Mouse (Mus musculus) macrophage (primary cell): ENCODE results near the gene Dusp5. TPM values are rescaled to one million over a fixed set of nuclear protein-coding genes. Genes with fewer than 3 reads are reported as not detected.

Experiments used
- H3K27ac ChIP-seq: fragments of 350-480 bp; formaldehyde crosslinking; 2 replicates; pipeline ENCODE4 v1.9.0; 2021
- H3K36me3 ChIP-seq: fragments of 350-480 bp; formaldehyde crosslinking; 2 replicates; pipeline ENCODE4 v1.9.0; 2021; ENCODE audit errors: inconsistent target
- H3K4me3 ChIP-seq: fragments of 350-480 bp; formaldehyde crosslinking; 2 replicates; pipeline ENCODE4 v1.9.0; 2021; ENCODE audit errors: inconsistent target
- H3K79me2 ChIP-seq: fragments of 350-480 bp; formaldehyde crosslinking; 2 replicates; pipeline ENCODE4 v1.9.0; 2021; ENCODE audit errors: inconsistent target
- WGBS: methylation state at CpG from one replicate; pipeline ENCODE4 v1.1.7; 2026; ENCODE audit warnings: inconsistent platforms; ENCODE audit not compliant: missing documents; 5-methylcytosine and 5-hydroxymethylcytosine counted together
- polyA plus RNA-seq: library from polyadenylated mRNA; stranded (reverse); fragments of 250-400 nt; gene quantifications from 3 replicates; pipeline ENCODE4 v1.2.4, GENCODE M21; 2018; ENCODE audit warnings: inconsistent platforms

Gene Dusp5
- polyA plus RNA-seq, 1 experiment from 2014 or later, result 5.0 TPM

DNA sequence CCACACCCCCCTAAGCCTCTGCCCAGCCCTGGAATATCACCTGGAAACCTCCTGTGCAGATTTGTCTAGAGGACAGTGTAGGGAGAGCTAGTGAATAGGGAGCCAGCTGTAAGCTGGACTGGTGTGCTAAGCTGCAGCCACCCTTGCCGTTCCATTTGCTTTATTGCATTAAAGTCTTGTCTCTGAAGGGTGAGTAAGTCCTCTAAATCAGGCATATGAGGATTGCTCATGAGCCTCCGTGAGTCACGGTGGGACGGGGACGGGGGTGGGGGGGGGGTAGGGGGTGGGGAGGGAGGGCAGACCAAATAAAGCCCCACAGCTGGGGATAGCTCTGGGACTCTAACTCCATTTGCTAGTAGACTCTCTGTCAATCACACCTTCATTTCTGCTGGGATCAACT, 14.7 kb downstream of the Dusp5 start:
- WGBS, result 66% methylated on average over 3 of the region's 5 CpGs
- no peaks in the 10 kb centered on the region; the same call in 1 of the 2 replicates for H3K36me3 ChIP-seq
- H3K4me3 ChIP-seq, result no peak overlapping the region
- no peak overlapping the region for H3K27ac ChIP-seq
- no peaks in the 10 kb centered on the region for H3K79me2 ChIP-seq

DNA sequence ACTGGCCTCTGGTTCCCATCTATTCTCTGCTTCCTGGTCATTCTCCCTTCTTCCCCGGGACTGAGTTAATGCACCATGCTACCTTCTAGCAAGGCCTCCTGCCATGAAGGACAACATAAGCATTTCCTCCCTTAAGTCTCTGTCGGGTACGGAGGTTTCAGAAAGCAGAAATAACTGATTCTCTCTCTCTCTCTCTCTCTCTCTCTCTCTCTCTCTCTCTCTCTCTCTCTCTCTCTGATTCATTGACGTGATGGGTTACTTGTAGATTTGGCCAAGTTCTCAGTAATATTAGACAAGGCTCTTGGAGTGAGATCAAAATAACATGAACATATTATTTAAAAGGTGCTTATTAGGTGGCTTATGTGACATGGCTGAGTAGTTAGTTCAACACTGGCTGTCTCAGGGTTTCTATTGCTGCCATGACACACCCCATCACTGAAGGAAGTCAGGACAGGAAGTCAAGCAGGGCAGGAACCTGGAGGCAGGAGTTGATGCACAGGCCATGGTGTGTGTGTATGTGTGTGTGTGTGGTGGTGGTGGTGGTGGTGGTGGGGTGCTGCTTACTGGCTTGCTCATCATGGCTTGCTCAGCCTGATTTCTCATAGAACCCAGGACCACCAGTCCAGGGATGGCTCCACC, 16.1 kb downstream of the Dusp5 start:
- no peak overlapping the region for H3K4me3 ChIP-seq
- H3K79me2 ChIP-seq, result no peaks in the 10 kb centered on the region
- H3K36me3 ChIP-seq, result no peaks in the 10 kb centered on the region; the same call in 1 of the 2 replicates
- 36% methylated on average over 3 of the region's 4 CpGs for WGBS
- H3K27ac ChIP-seq, result no peak overlapping the region

DNA sequence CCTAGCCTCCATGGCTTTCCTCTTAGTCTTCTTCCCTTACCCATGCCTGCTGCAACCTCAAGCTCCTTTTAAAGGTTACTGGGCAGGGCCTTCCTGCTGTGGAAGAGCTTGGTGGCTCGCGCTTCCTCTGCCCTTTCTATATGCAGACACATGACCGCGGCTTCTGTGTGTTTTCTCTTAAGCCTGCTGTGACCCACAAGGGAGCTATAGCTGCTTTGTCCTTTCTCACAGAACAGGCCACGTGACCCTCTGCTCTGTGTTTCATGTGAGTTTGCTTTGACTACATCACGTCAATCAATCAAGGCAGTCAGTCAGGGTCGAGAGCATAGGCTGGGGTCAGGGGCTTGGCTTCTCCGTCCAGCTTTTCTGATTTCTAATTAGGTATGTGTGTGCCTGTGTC, 18.7 kb downstream of the Dusp5 start:
- WGBS, result 35% methylated on average over 8 of the region's 8 CpGs

DNA sequence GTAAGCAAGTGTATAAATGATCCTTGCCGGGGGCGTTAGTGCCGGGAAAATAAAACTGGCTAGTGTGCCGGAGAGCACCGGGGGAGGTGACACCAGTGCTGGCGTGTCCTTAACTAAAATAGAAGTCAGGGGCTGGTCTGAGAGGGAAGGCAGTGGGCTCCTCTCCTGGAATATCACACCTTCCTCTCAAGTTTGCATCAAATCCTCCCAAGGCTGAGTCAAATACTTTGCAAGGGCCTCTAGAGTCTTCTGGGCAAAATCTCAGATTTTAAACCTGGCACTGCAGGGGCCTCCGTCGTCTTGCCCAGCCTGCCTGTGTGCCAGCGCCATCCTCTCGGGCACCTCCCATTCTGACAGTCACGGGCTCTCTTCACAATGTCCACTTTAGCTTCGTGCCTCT, 22.1 kb downstream of the Dusp5 start:
- WGBS, result 94% methylated on average over 11 of the region's 12 CpGs
- H3K79me2 ChIP-seq, result no peaks in the 10 kb centered on the region
- H3K27ac ChIP-seq, result no peak overlapping the region
- no peak overlapping the region for H3K4me3 ChIP-seq
- H3K36me3 ChIP-seq, result no peaks in the 10 kb centered on the region

More for the DNA sequence above, 18.7 kb downstream of the Dusp5 start:
- Histone ChIP-seq H3K27ac (no peak overlapping the region), H3K79me2 (no peaks in the 10 kb centered on the region), H3K4me3 (no peak overlapping the region), H3K36me3 (no peaks in the 10 kb centered on the region)

DNA sequence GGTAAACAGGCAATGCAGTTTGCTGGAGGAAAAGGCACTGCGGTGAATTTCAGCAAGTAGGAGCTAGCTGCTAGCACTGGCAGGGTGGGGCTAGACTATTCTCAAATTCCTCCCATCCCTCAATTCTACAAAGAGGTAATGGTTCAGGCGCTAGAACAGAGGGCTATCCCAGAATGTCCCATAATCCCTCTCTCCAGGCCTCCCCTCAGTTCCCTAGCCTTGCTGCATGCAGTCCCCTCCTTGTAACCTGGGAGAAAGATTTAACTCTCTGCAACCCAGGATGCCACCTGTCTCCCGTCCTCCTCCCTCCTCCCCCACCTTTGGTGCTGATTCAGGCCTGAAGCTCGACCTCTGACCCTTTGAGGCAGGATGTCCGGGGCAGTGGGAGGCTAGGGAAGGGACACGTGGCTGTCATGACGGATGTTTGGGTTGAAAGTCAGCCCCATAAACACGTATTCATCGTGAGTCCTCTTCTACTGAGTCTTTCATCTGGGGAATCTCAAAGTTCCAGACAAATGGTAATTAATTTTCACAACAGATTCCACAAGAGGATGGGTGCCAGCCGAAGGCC, 23.4 kb downstream of the Dusp5 start:
- no peak overlapping the region for H3K4me3 ChIP-seq
- 92% methylated on average over 10 of the region's 10 CpGs for WGBS
- no peaks in the 10 kb centered on the region for H3K79me2 ChIP-seq
- no peak overlapping the region for H3K27ac ChIP-seq
- H3K36me3 ChIP-seq, result no peaks in the 10 kb centered on the region

DNA sequence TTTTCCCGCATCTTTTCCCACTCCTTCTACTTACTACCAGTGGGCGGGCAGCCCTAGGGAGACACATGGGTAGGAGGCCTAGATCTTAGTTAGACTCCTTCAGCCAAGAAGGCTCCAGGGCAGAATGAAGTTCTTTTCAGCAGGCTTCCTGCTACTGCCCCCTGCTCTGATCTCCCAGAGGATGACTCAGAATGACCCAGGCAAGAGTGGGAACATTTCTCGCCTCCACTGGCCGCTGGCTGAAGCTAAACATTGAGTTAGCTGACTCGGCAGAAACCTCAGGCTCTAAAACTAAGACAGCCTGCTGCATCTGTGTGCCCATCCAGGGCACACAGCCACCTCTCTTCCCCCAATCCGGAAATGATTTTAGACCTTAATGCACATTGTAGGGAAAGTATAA, 23.9 kb downstream of the Dusp5 start:
- Histone ChIP-seq H3K36me3 (no peaks in the 10 kb centered on the region), H3K79me2 (no peaks in the 10 kb centered on the region), H3K27ac (no peak overlapping the region), H3K4me3 (no peak overlapping the region)
- WGBS, result 63% methylated on average over 6 of the region's 6 CpGs

DNA sequence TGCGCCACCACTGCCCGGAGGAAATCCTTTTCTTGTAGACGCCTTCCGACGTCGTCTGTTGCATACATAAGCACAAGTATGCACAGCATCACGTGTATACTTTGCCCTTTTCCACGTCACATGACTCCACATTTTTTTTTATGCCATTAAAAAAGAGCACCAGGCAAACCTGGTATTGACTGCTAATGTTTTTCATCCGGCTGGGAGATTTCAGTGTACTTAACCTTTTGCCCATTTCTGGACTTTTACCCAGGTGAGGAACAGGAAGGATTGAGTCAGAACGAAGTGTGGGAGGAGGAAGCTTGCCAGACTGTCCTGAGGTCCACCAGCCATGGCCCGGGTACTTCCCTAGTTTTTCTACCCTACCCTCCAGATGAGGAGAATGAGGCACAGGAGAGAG, 25.5 kb downstream of the Dusp5 start:
- no peak overlapping the region for H3K4me3 ChIP-seq
- H3K27ac ChIP-seq, result no peak overlapping the region
- H3K79me2 ChIP-seq, result no peaks in the 10 kb centered on the region
- 73% methylated on average over 11 of the region's 11 CpGs for WGBS
- no peaks in the 10 kb centered on the region for H3K36me3 ChIP-seq

DNA sequence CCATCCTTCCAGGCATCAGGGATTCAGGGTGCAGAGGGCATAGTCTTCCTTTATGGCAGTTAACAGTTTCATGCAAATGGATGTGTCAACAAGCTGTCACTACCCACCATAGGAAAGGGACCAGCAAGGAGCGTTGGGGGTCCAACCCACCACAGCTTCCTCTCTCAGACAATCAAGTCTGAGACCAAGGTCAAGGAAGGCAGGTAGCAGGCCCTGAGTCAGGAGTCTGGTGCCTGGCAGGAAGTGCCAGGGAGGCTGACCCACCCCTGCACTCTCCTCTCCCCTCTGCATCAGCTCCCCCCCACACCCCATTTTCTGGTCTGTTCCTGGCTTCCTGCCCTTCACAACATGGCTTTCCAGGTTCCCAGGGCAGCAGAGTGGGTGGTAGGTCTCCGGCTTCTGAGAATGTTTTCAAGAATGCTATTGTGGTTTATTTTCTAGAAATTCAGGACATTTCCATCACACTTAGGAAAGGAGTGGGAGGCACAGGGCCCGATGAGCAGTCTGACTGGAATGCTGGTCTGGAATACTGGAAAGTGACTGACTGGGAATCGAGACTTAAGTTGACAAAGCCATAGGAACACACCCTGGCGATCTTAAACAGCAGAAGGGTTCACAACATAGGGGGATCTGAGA, 26.2 kb downstream of the Dusp5 start:
- H3K27ac ChIP-seq, result no peak overlapping the region
- WGBS, result 81% methylated on average over 5 of the region's 5 CpGs
- H3K79me2 ChIP-seq, result no peaks in the 10 kb centered on the region
- no peaks in the 10 kb centered on the region for H3K36me3 ChIP-seq
- no peak overlapping the region for H3K4me3 ChIP-seq

DNA sequence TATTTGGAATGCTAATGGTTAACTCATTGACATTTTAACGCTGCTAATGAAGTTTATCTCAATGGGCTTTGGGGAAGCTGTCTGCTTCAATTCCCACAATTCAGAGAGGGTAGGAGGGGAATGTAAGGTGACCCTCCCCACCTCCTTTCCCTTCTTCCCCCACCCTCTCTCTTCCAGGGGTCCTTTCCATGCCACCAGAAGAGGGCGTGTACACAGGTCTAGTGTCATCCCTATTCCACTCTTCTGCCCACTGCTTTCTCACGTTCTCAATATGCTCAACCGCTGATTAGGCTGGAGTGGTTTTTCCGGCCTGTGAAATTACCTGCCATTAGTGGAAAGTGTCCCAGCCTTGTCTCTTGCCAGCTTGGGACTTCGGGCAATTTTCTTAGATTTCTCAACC, 27.9 kb downstream of the Dusp5 start:
- no peaks in the 10 kb centered on the region for H3K79me2 ChIP-seq

DNA sequence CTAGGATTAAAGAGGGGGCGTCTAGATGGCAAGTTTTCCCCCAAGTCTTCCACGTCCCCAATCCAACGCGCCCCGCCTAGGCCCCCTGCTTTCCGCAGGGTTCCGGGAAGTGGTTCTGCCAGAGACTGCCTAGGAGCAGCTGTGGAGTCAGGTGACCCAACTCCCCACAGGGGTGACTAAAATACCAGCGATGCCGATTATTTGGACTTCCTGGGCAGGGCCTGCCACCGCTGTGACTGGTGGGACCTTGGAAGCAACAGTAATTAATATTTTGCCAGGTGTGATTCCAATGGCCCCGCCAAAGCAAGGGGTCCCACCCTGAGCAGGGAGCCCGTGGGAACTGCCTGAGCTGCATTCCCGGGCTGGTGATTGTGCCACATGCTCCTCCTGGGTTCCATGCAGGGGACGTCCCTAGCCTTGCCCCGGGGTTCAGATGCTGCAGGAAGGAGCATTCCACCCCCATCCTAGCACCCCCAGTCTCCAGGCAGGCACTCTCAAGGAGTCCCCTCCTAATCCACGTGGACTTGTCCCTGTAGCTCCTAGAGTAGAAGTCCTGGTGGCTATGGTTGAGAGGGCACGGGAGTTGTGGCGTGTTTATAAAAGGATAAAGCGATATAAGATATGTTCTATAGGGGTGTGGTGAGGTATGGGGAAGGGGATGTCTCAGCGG, 28.5 kb downstream of the Dusp5 start:
- Histone ChIP-seq H3K79me2 (no peaks in the 10 kb centered on the region), H3K27ac (no peak overlapping the region), H3K36me3 (no peaks in the 10 kb centered on the region), H3K4me3 (no peak overlapping the region)
- 40% methylated on average over 20 of the region's 20 CpGs for WGBS

More for the DNA sequence above, 27.9 kb downstream of the Dusp5 start:
- Histone ChIP-seq H3K36me3 (no peaks in the 10 kb centered on the region), H3K4me3 (no peak overlapping the region), H3K27ac (no peak overlapping the region)
- 71% methylated on average over 6 of the region's 6 CpGs for WGBS

DNA sequence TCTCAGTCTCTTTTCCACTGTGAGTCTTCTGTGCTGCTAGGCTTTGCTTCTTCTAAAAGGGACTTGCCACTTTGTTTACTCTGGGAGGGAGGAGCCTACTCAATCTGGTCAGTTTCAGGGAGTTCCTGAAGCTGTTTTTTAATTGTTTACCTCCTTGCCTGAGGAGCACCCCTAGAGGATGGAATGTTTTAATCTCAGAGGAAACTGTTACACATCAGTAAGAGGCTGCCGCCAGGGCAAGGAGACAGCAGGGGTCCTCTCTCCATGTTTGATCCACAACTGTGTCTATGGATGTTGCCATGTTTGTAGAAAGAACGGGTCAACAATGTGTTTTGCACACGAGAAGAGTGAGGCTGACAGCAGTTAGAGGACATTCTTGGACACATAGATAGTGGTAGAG, 31.5 kb downstream of the Dusp5 start:
- 95% methylated on average over 3 of the region's 3 CpGs for WGBS
- Histone ChIP-seq H3K36me3 (no peaks in the 10 kb centered on the region), H3K27ac (no peak overlapping the region), H3K4me3 (no peak overlapping the region), H3K79me2 (no peaks in the 10 kb centered on the region)

DNA sequence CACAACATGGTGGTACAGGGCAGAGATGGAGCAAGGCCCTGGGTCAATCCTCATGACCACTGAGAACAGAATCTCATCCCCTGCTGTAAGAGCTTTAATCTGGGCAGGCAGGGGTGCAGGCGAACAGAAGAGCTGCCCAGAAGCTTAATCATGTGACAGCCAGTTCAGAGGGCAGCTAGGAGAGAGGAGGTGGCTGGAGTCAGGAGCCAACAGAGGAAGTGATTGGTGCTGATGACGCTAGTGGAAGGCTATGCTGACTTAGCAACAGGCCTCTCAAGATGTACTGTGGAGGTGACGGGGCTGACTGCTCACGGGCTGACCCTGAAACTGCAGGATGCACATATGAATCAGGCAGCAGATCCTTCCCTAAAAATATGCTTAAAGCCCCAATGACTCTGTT, 35.3 kb downstream of the Dusp5 start:
- WGBS, result 24% methylated on average over 4 of the region's 4 CpGs
- Histone ChIP-seq H3K36me3 (no peaks in the 10 kb centered on the region), H3K79me2 (no peaks in the 10 kb centered on the region), H3K27ac (peak overlapping the region; percentile 60), H3K4me3 (no peak overlapping the region)

DNA sequence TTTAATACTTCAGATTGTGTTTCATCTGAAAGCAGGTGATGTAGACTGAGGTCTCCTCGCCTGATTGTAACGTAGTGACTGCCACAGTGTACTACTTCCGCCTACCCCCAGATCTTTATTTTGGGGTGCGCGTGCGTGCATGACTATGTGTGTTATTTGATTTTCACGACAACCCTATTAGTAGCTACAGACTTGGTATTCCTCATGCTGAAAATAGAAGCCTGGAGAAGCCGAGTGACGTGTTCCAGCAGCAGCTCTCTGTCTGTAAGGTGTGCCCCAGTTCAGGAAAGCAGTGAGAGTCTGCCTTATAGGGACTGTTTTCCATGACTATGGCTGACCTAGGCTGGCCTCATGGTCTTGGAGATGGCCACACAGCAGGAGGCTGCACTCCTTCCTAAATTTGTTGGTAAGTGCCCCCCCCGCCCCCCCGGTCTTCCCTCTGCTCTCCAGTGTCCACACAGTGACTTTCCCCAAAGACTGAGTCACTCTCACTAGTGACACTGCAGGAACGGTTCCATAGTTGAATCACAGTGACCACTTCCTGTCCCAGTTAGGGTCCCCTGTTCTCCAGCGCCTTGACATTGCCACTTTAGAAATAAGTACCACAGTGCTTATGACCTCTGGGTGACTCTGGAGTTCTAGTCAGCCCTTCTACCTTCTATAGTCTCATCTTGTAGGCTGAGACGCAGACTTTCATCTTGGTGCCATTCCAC, 36.8 kb downstream of the Dusp5 start:
- Histone ChIP-seq H3K27ac (peak overlapping the region; percentile 28), H3K36me3 (no peaks in the 10 kb centered on the region)

DNA sequence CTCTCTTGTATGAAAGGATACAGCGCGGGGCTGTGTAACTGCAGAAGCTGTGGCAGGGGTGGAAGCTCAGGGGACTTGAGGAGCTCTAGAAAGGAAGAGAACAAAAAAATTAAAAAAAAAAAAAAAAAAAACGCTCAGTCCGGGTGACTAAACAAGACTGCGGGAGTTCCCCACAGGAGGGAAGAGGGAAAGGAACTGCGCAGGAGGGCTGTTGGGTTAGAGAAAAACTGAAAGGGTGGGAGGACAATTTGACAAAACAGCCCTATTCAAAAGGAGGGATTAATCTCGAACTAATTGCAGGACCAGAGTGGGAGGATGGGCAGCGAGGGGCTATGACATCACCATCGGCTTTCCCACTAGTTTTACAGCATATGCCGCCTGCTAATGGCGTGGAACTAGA, 39.0 kb downstream of the Dusp5 start:
- H3K27ac ChIP-seq, result peak overlapping the region; percentile 21; the same call in 1 of the 2 replicates
- 24% methylated on average over 11 of the region's 11 CpGs for WGBS
- no peak overlapping the region for H3K4me3 ChIP-seq
- no peaks in the 10 kb centered on the region for H3K79me2 ChIP-seq
- no peaks in the 10 kb centered on the region for H3K36me3 ChIP-seq

More for the DNA sequence above, 36.8 kb downstream of the Dusp5 start:
- no peaks in the 10 kb centered on the region for H3K79me2 ChIP-seq
- 67% methylated on average over 14 of the region's 14 CpGs for WGBS
- no peak overlapping the region for H3K4me3 ChIP-seq
